Mouse (Mus musculus) liver, embryonic 14.5 days (tissue): ENCODE data around the gene Cmtm8. TPM values are rescaled to one million over a fixed set of nuclear protein-coding genes. Genes with fewer than 3 reads are reported as not detected.

Experiments
- ATAC-seq: fragments of 200-750 bp; cut with Nextera tagmentation; 2 replicates; pipeline ENCODE4 v1.8.0; 2017; ENCODE audit warnings: moderate number of reproducible peaks, mild to moderate bottlenecking, moderate library complexity; ENCODE audit not compliant: insufficient read depth
- DNase-seq, 3 experiments: peaks; one replicate each; pipeline ENCODE4 v3.0.0-alpha.2; 2012 to 2013; ENCODE audit warnings: low read depth in 3 of 3, low spot score in 3 of 3
- H3K27ac ChIP-seq: fragments of 300-500 bp; sonication (generic); 2 replicates; pipeline ENCODE4 v1.5.1; 2014; ENCODE audit warnings: moderate library complexity, mild to moderate bottlenecking, control low read depth, inconsistent platforms
- H3K27me3 ChIP-seq: fragments of 300-500 bp; sonication (generic); 2 replicates; pipeline ENCODE4 v1.6.1; 2014; ENCODE audit warnings: mild to moderate bottlenecking, low read length, moderate library complexity; ENCODE audit not compliant: control insufficient read depth, insufficient read depth
- H3K36me3 ChIP-seq: fragments of 300-500 bp; sonication (generic); replicated peaks from 2 replicates; pipeline ENCODE4 v1.6.1; 2014; ENCODE audit warnings: low read depth; ENCODE audit not compliant: control insufficient read depth, insufficient read depth
- H3K4me1 ChIP-seq, 2 experiments: fragments of 200-500 bp in 1 of 2; fragments of 300-500 bp in 1 of 2; sonication (generic) in 1 of 2; replicated peaks; 2 replicates each; pipeline ENCODE4 v1.6.1; 2012 to 2014; ENCODE audit warnings: antibody characterized with exemption in 1 of 2, inconsistent platforms in 1 of 2, low read length in 1 of 2; ENCODE audit not compliant: control insufficient read depth in 2 of 2, insufficient read depth in 2 of 2
- H3K4me2 ChIP-seq: fragments of 300-500 bp; sonication (generic); 2 replicates; pipeline ENCODE4 v1.6.1; 2014; ENCODE audit warnings: low read depth, mild to moderate bottlenecking, control low read depth, moderate library complexity
- H3K4me3 ChIP-seq, 2 experiments: fragments of 200-500 bp in 1 of 2; fragments of 300-500 bp in 1 of 2; sonication (generic) in 1 of 2; 2 replicates each; pipeline ENCODE4 v1.5.1; 2012 to 2014; ENCODE audit warnings: low read depth in 2 of 2, low read length in 2 of 2, mild to moderate bottlenecking in 2 of 2, control low read depth in 1 of 2, inconsistent platforms in 1 of 2, moderate library complexity in 1 of 2; ENCODE audit not compliant: insufficient read depth in 1 of 2
- H3K9ac ChIP-seq: fragments of 300-500 bp; sonication (generic); replicated peaks from 2 replicates; pipeline ENCODE4 v1.6.1; 2014; ENCODE audit warnings: mild to moderate bottlenecking, control low read depth, moderate library complexity
- H3K9me3 ChIP-seq: fragments of 300-500 bp; sonication (generic); 2 replicates; pipeline ENCODE4 v1.6.1; 2016; ENCODE audit warnings: low read length, mixed read lengths; ENCODE audit not compliant: control insufficient read depth
- CTCF ChIP-seq: IDR thresholded peaks from 2 replicates; pipeline ENCODE4 v1.5.1; 2016; ENCODE audit warnings: antibody characterized with exemption, low read depth, control low read depth
- EP300 ChIP-seq: IDR thresholded peaks from 2 replicates; pipeline ENCODE4 v1.6.1; 2016; ENCODE audit warnings: antibody characterized with exemption, low read depth
- WGBS: fragments of 180-500 bp; shearing (Covaris S2); extraction: QIAGEN DNeasy Blood & Tissue Kit; methylation state at CpG from one replicate; pipeline ENCODE4 v1.1.7; 2014; ENCODE audit not compliant: insufficient replicate concordance; 5-methylcytosine and 5-hydroxymethylcytosine counted together
- polyA plus RNA-seq, 2 experiments: library from polyadenylated mRNA; depleted of rRNA in 1 of 2; stranded (reverse) in 1 of 2; unstranded in 1 of 2; fragments of >200 nt; fragmentation: Nextera tagmentation in 1 of 2; extraction: Ambion mirVana in 1 of 2; gene quantifications; 2 replicates each; pipeline versions ENCODE4 v1.2.1 to v1.2.3; 2012 to 2014

The Cmtm8 gene
- polyA plus RNA-seq, 2 experiments, result 16.2 to 24.2 TPM

GRCm38 (mm10) chr9:114885991-114886662, 42.2 kb upstream of the Cmtm8 start:
- DNase-seq, result no peak
- no peak for TF ChIP-seq CTCF
- no peak for TF ChIP-seq EP300
- no peaks in the 10 kb centered on the region for H3K36me3 ChIP-seq
- WGBS, result 42% methylated on average over 8 of the region's 8 CpGs
- no peaks in the 10 kb centered on the region for H3K9me3 ChIP-seq
- H3K27ac ChIP-seq, result no peak overlapping the region
- ATAC-seq, result no peak
- no peak overlapping the region for H3K9ac ChIP-seq
- no peaks in the 10 kb centered on the region for H3K27me3 ChIP-seq
- no peak overlapping the region for H3K4me3 ChIP-seq
- H3K4me2 ChIP-seq, result no peak overlapping the region
- H3K4me1 ChIP-seq, result no peaks in the 10 kb centered on the region

GRCm38 (mm10) chr9:114885564-114885963, 41.6 kb upstream of the Cmtm8 start:
- H3K27me3 ChIP-seq, result no peaks in the 10 kb centered on the region
- no peaks in the 10 kb centered on the region for H3K4me1 ChIP-seq
- no peaks in the 10 kb centered on the region for H3K9me3 ChIP-seq
- TF ChIP-seq CTCF (no peak), EP300 (no peak)
- 69% methylated on average over 4 of the region's 4 CpGs for WGBS
- no peak overlapping the region for H3K4me2 ChIP-seq
- H3K27ac ChIP-seq, result no peak overlapping the region
- H3K4me3 ChIP-seq, result no peak overlapping the region
- H3K36me3 ChIP-seq, result no peaks in the 10 kb centered on the region
- no peak overlapping the region for H3K9ac ChIP-seq
- ATAC-seq (no peak), DNase-seq (no peak)

- Histone ChIP-seq H3K36me3 (no peaks in the 10 kb centered on the region), H3K27ac (no peak overlapping the region), H3K9me3 (no peaks in the 10 kb centered on the region), H3K9ac (no peak overlapping the region), H3K4me2 (no peak overlapping the region), H3K4me1 (no peaks in the 10 kb centered on the region), H3K4me3 (no peak overlapping the region), H3K27me3 (no peaks in the 10 kb centered on the region)
- 52% methylated on average over 2 of the region's 2 CpGs for WGBS
- TF ChIP-seq CTCF (no peak), EP300 (no peak)
- no peak for DNase-seq
- no peak for ATAC-seq
These were observed 38.0 kb upstream of the Cmtm8 start for GRCm38 (mm10) chr9:114881977-114882376.

- ATAC-seq, result no peak
- DNase-seq, result no peak
- Histone ChIP-seq H3K4me1 (no peaks in the 10 kb centered on the region), H3K4me2 (no peak overlapping the region), H3K27me3 (no peaks in the 10 kb centered on the region; the same call in 1 of the 2 replicates), H3K9me3 (no peaks in the 10 kb centered on the region), H3K27ac (no peak overlapping the region), H3K4me3 (no peak overlapping the region), H3K36me3 (no peaks in the 10 kb centered on the region), H3K9ac (no peak overlapping the region)
- TF ChIP-seq EP300, result no peak
- TF ChIP-seq CTCF, result no peak
- 43% methylated on average over 11 of the region's 11 CpGs for WGBS
These were observed 11.4 kb upstream of the Cmtm8 start for GRCm38 (mm10) chr9:114855327-114855726.

GRCm38 (mm10) chr9:114854686-114855085, 10.7 kb upstream of the Cmtm8 start:
- no peak overlapping the region for H3K4me3 ChIP-seq
- TF ChIP-seq CTCF (no peak), EP300 (no peak)
- no peaks in the 10 kb centered on the region; the same call in 1 of the 2 replicates for H3K27me3 ChIP-seq
- no peak overlapping the region for H3K4me2 ChIP-seq
- WGBS, result 57% methylated on average over 9 of the region's 9 CpGs
- H3K27ac ChIP-seq, result no peak overlapping the region
- no peak overlapping the region for H3K9ac ChIP-seq
- H3K4me1 ChIP-seq, result no peaks in the 10 kb centered on the region
- DNase-seq, result no peak
- no peak for ATAC-seq
- no peaks in the 10 kb centered on the region for H3K9me3 ChIP-seq
- no peaks in the 10 kb centered on the region for H3K36me3 ChIP-seq
